Mouse (Mus musculus) adrenal gland, adult 8-10 months (tissue): ENCODE measurements around the gene Otop1. TPM values are rescaled to one million over a fixed set of nuclear protein-coding genes. Genes with fewer than 3 reads are reported as not detected.
A peak's percentile ranks its signal among the peaks of the same experiment; 100 is the strongest.

ENCODE experiments used
- DNase-seq: peaks from one replicate; pipeline ENCODE4 v3.0.0; 2022
- total RNA-seq, 4 experiments: library from RNA; stranded (reverse); gene quantifications; 2 replicates each; pipeline ENCODE4 v1.2.4; 2022

The Otop1 gene
- total RNA-seq, 4 experiments from 2014 or later, result 2.6 to 26.4 (median 18.4) TPM

- DNase-seq, result no peak
Measured at GRCm38 (mm10) chr5:38301761-38302411, 26.1 kb downstream of the Otop1 start.

GRCm38 (mm10) chr5:38302651-38303050 is 26.9 kb downstream of the Otop1 start:
- no peak for DNase-seq

DNA sequence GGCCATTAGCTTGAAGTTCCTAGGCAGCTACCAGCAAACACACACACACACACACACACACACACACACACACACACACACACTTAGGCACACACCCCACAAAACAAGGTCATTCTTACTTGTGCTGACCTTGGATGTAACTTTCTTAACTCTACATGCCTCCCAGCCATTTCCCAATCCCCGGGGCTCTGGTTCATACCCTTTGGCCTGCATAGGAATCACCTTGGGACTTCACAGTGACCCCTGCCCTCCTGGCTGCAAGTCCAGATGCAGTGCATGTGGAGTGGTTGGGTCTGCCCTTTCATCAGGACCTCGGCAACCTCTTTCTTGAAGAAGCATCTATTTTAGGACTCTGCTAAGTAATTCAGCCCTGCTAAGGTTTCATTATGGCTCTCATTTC is 29.5 kb downstream of the Otop1 start:
- peak; percentile 10 for DNase-seq

GRCm38 (mm10) chr5:38307255-38308101 is 31.7 kb downstream of the Otop1 start:
- peak; percentile 73 for DNase-seq

DNA sequence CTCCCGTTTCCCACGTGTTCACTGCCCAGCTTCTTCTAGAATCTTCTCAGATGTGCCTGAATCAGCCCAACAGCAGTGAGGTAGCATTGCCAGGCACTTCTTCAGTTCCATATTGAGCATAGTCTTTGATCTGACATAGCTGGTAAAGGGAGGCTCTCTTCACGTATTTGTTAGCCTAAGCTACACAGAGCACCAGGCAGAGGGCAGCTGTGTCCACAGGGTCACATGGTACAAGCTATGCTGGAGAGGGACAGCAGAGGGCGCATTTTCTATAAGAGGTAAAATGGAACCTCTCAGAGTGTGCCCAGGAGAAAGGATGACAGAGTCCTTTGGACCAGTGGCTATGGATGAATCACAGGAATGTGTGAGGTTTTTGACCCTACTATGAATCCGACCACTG is 33.1 kb downstream of the Otop1 start:
- peak; percentile 29 for DNase-seq

DNA sequence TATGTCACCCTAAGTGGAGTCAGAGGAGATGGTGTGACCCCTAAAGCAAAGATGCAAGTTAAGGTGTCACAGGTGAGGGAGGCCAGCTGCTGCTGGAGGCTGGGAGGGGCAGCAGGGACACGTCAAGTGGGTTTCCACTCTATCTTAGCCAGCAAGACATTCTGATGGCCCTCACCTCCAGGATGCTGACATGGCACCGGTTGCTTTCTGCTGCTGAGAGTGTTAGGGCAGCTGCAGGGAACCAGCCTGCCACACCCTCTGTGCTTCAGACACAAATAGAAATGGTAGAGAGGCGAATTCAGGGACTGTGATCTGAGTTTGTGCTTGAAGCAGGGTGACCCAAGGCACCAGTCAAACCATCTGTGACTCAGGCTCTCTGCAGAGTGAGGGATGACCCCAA is 34.0 kb downstream of the Otop1 start:
- no peak for DNase-seq

DNA sequence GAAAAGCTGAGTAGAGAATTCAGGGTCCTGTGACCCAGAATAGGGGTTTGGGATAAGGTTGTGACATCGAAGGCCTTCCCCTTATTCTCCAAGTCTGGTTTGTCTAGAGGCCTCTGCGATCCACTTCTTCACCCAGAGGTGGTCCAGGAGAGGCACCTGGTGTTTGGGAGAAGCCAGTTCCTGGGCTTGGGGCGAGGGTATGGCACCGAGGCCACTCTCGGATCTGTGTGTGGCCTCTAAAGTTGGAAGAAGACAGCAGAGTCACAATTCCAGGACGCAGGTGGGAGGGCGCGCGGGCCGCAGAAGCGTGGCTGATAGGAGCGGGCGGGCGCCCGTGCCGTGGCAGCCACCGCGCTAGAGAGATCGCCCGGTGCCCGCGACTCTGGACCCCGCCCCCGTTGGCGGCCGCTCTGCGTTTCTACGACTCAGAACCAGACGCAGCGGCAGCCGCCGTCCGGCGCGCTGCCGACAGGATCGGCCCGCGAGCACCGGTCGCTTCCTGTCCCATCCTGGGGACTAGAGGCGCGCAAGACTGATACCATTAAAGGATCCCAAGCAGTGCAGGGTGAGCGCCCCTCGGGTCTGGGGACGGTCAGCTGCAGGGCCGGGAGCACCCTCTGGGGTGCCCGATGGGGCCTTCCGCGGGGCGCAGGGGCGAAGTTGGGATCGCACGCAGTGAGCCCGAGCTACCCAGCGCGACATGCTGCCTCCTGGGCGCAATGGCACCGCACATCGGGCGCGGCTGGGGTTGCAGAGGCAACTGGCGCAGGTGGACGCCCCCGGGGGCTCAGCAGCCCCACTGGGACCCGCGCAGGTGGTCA is 43.4 kb downstream of the Otop1 start, which contains the start of gene Drd5:
TSS of gene Drd5 (plus strand) at position 402 of the 821 bp plus-strand sequence.
- no peak for DNase-seq

GRCm38 (mm10) chr5:38333381-38333780 is 57.6 kb downstream of the Otop1 start:
- DNase-seq, result no peak

DNA sequence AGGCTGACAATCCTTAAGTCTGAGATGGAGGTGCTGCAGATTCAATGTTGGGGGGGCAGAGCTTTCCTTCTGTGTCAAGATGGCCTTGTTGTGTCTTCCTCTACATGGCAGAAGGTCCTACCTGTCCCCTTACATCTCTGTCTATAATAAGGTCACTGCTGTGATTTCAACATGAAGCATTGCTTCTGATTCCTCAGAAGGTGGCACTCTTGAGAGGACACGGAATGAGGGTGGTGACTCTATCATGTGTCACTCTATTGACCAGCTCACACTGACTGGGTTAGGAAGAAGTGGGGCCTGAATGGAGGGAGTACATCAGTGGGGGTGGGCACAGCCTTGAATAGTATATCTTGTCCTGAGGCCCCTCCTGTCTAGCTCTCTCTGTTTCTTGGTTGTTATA is 58.8 kb downstream of the Otop1 start:
- no peak for DNase-seq

DNA sequence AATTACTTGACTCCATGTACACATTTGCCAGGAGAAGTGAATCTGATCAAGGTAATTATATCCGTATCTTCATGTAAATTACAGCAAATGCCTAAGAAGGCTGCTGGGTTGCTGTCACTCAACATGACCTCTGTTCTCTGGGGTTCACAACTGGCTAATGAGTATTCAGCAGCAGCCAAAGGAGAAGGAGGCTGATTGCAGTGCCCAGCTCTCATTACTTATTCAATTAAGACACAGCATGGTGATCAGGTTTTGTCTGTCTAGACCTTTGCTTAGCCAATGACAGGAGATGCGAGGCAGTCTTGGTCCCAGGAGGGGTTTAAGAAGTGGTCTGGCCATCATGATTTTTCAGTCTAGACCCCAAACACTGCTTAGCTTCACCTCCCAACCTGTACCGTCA is 67.3 kb downstream of the Otop1 start:
- no peak for DNase-seq

- DNase-seq, result peak; percentile 12
Measured at GRCm38 (mm10) chr5:38346646-38347432, 71.1 kb downstream of the Otop1 start.

DNA sequence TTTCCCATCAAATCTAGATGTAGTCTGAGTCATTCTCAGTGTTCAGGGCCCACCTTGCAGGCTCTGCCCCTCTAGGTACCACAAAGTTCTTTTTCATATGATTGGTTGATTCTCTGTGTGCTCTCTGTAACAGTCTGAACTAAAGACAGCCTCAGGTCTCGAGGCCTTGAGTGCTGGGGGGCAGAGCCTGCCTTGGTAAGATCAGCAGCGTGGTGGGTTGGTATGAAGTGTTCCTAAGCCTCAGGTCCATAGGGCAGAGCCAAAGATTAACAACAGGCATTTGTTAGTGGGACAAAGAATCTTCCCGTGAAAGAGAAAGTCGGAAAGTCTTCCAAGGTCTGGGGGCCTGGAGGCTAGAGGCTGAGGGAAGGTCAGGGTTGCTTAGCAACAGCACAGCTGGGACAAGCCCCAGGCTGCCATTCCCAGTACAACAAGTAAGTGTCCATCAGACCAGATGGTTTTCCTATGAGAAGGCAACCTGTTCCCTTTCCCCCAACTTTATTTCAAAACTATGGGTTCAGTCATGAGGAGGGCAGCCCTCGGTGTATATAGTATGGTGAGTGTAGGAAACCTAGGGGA is 74.7 kb downstream of the Otop1 start:
- no peak for DNase-seq

Other genes with a start within 250 kb of the Otop1 start
- 10 to 100 TPM; 33.0 to 41.3 (median 37.4) TPM for gene Stx18, start 237.2 kb upstream of the Otop1 start, total RNA-seq
- 10 to 100 TPM; 46.7 to 97.5 (median 70.7) TPM for gene Nsg1, start 116.1 kb upstream of the Otop1 start, total RNA-seq
- gene Zbtb49, start 55.5 kb upstream of the Otop1 start, total RNA-seq, result 10 to 100 TPM in 3 of 4 experiments, 1 to 10 TPM in 1; 9.3 to 14.1 (median 12.2) TPM
- gene Lyar, start 55.5 kb upstream of the Otop1 start, total RNA-seq, result 10 to 100 TPM; 12.9 to 17.3 (median 13.8) TPM
- gene Tmem128, start 15.8 kb upstream of the Otop1 start, total RNA-seq, result 10 to 100 TPM; 36.1 to 39.6 (median 37.4) TPM
- not detected for gene Drd5, start 43.4 kb downstream of the Otop1 start, total RNA-seq
- gene Slc2a9, start 227.2 kb downstream of the Otop1 start, total RNA-seq, result 1 to 10 TPM; 1.4 to 6.2 (median 3.7) TPM